Mouse (Mus musculus): ENCODE measurements at regions not wholly inside any gene's neighbourhood (a gene's known extent, or its start where the extent isn't known, plus 50 kb on each side); places are given as distances from the start of the nearest gene placed in this dataset.
A peak's percentile ranks its signal among the peaks of the same experiment; 100 is the strongest.

DNA sequence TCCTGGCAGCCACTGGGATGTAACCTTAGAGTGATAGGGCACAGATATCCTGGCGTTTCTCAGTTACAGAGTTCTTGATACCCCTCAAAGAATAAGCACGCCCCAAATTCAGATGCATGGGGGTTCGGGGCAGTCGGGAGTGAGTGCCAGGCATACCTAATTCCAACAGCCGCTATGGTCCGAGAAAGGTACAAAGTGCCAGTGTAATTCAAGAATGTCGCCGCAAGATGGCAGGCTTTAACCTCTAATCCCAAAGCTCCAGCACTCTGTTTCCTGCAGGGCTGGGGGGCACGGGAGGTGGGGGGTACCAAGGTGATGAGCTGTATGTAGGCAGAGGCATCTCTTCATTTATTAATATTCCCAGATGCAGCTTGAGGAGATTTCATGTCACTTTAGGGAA lies 138.1 kb upstream of the Gm6657 start:
- TF ChIP-seq POLR2A (IDR thresholded peaks at IDR 0.05; ENCODE audit: control insufficient read depth, extremely low read depth, insufficient read depth, low read length, poor library complexity) (no peak), CTCF (IDR thresholded peaks at IDR 0.05; ENCODE audit: borderline replicate concordance, control insufficient read depth, extremely low read depth, insufficient read depth, low read length, poor library complexity) (peak; percentile 57; the same call in 1 of the 2 replicates)
